Mouse (Mus musculus): ENCODE results near the gene Vwa7. TPM values are rescaled to one million over a fixed set of nuclear protein-coding genes. Genes with fewer than 3 reads are reported as not detected.
"Not testable (repeated sequence)": the region's sequence is repeated elsewhere in the genome, so short reads cannot be mapped to it uniquely, and the experiment has no call there.

The Vwa7 gene
- polyA plus RNA-seq, 1 experiment = 0.72 TPM

- WGBS = 79% methylated on average over 14 of the region's 14 CpGs
- Histone ChIP-seq H3K27me3 (ENCODE audit: control insufficient read depth, insufficient read depth, low read length) (no peaks in the 10 kb centered on the region), H3K27ac (ENCODE audit: insufficient read depth, low read length) (no peak overlapping the region), H3K4me3 (ENCODE audit: extremely low read depth, insufficient read depth, insufficient read length) (peak overlapping the region; percentile 32), H3K4me1 (ENCODE audit: control insufficient read depth, insufficient read depth, insufficient read length) (no peaks in the 10 kb centered on the region; the same call in 1 of the 2 replicates), H3K36me3 (ENCODE audit: control insufficient read depth, insufficient read depth, low read length) (peaks cover 16% of the 10 kb centered on the region)
- no peak for DNase-seq (ENCODE audit: low read depth in 1 of 2, low spot score in 2 of 2)
- TF ChIP-seq POLR2A (IDR thresholded peaks at IDR 0.05; ENCODE audit: low read depth, low read length) = no peak
- no peak for TF ChIP-seq CTCF (IDR thresholded peaks at IDR 0.05; ENCODE audit: extremely low read depth, insufficient read depth, insufficient read length, insufficient replicate concordance)
Measured at GRCm38 (mm10) chr17:34996411-34997141, 19.8 kb upstream of the Vwa7 start.

- WGBS = 73% methylated on average over 5 of the region's 5 CpGs
- Histone ChIP-seq H3K36me3 (ENCODE audit: control insufficient read depth, insufficient read depth, low read length) (peaks cover 16% of the 10 kb centered on the region), H3K27me3 (ENCODE audit: control insufficient read depth, insufficient read depth, low read length) (no peaks in the 10 kb centered on the region), H3K4me3 (ENCODE audit: extremely low read depth, insufficient read depth, insufficient read length) (peak overlapping the region; percentile 36), H3K4me1 (ENCODE audit: control insufficient read depth, insufficient read depth, insufficient read length) (no peaks in the 10 kb centered on the region; the same call in 1 of the 2 replicates), H3K27ac (ENCODE audit: insufficient read depth, low read length) (no peak overlapping the region)
- no peak for DNase-seq (ENCODE audit: low read depth in 1 of 2, low spot score in 2 of 2)
- TF ChIP-seq POLR2A (IDR thresholded peaks at IDR 0.05; ENCODE audit: low read depth, low read length) (no peak), CTCF (IDR thresholded peaks at IDR 0.05; ENCODE audit: extremely low read depth, insufficient read depth, insufficient read length, insufficient replicate concordance) (no peak)
Measured at GRCm38 (mm10) chr17:34997142-34997483, 19.3 kb upstream of the Vwa7 start.

GRCm38 (mm10) chr17:34998526-34999430, 17.6 kb upstream of the Vwa7 start:
- Histone ChIP-seq H3K27ac (ENCODE audit: insufficient read depth, low read length) (peak overlapping the region; percentile 87), H3K36me3 (ENCODE audit: control insufficient read depth, insufficient read depth, low read length) (peaks cover 16% of the 10 kb centered on the region), H3K4me1 (ENCODE audit: control insufficient read depth, insufficient read depth, insufficient read length) (no peaks in the 10 kb centered on the region; the same call in 1 of the 2 replicates), H3K27me3 (ENCODE audit: control insufficient read depth, insufficient read depth, low read length) (no peaks in the 10 kb centered on the region), H3K4me3 (ENCODE audit: extremely low read depth, insufficient read depth, insufficient read length) (peak overlapping the region; percentile 61)
- 46% methylated on average over 15 of the region's 15 CpGs for WGBS
- no peak for DNase-seq (ENCODE audit: low read depth in 1 of 2, low spot score in 2 of 2)
- TF ChIP-seq POLR2A (IDR thresholded peaks at IDR 0.05; ENCODE audit: low read depth, low read length) = no peak
- no peak for TF ChIP-seq CTCF (IDR thresholded peaks at IDR 0.05; ENCODE audit: extremely low read depth, insufficient read depth, insufficient read length, insufficient replicate concordance)

- H3K4me1 ChIP-seq (ENCODE audit: control insufficient read depth, insufficient read depth, insufficient read length) = not testable (repeated sequence)
- 3% methylated on average over 30 of the region's 32 CpGs for WGBS
Measured at GRCm38 (mm10) chr17:34999871-35000716, 16.3 kb upstream of the Vwa7 start.

GRCm38 (mm10) chr17:35000717-35001451, 15.5 kb upstream of the Vwa7 start, which contains the start of gene Vars:
Vars (plus strand) TSS chr17:35000987.
- Histone ChIP-seq H3K36me3 (ENCODE audit: control insufficient read depth, insufficient read depth, low read length) (peaks cover 34% of the 10 kb centered on the region), H3K27me3 (ENCODE audit: control insufficient read depth, insufficient read depth, low read length) (no peaks in the 10 kb centered on the region), H3K4me3 (ENCODE audit: extremely low read depth, insufficient read depth, insufficient read length) (peak within 1 kb of the TSS; percentile 86), H3K27ac (ENCODE audit: insufficient read depth, low read length) (peak within 1 kb of the TSS; percentile 100), H3K4me1 (ENCODE audit: control insufficient read depth, insufficient read depth, insufficient read length) (no peaks in the 10 kb centered on the region; the same call in 1 of the 2 replicates)
- TF ChIP-seq POLR2A (IDR thresholded peaks at IDR 0.05; ENCODE audit: low read depth, low read length) (peak; percentile 87), CTCF (IDR thresholded peaks at IDR 0.05; ENCODE audit: extremely low read depth, insufficient read depth, insufficient read length, insufficient replicate concordance) (no peak)
- under 1% methylated on average over 82 of the region's 83 CpGs for WGBS
- DNase-seq (ENCODE audit: low read depth in 1 of 2, low spot score in 2 of 2) = peak; percentile 71 to 76

More at GRCm38 (mm10) chr17:34999871-35000716, 16.3 kb upstream of the Vwa7 start:
- H3K4me3 ChIP-seq (ENCODE audit: extremely low read depth, insufficient read depth, insufficient read length) = peak overlapping the region; percentile 86
- H3K27me3 ChIP-seq (ENCODE audit: control insufficient read depth, insufficient read depth, low read length) = not testable (repeated sequence)
- H3K27ac ChIP-seq (ENCODE audit: insufficient read depth, low read length) = peak overlapping the region; percentile 100
- H3K36me3 ChIP-seq (ENCODE audit: control insufficient read depth, insufficient read depth, low read length) = peaks cover 27% of the 10 kb centered on the region
- peak; percentile 57; the same call in 1 of the 2 replicates for TF ChIP-seq POLR2A (IDR thresholded peaks at IDR 0.05; ENCODE audit: low read depth, low read length)
- DNase-seq (ENCODE audit: low read depth in 1 of 2, low spot score in 2 of 2) = peak; percentile 54 to 64
